Mouse (Mus musculus) embryonic facial prominence, embryonic 10.5 days (tissue): ENCODE results near the gene Foxk1. TPM values are rescaled to one million over a fixed set of nuclear protein-coding genes. Genes with fewer than 3 reads are reported as not detected.

Experiments used
- DNase-seq: peaks from one replicate; pipeline ENCODE4 v3.0.0-alpha.2; 2017; ENCODE audit warnings: low spot score
- H3K27ac ChIP-seq: fragments of 300-500 bp; sonication (generic); replicated peaks from 2 replicates; pipeline ENCODE4 v1.5.1; 2016; ENCODE audit warnings: mild to moderate bottlenecking
- H3K27me3 ChIP-seq: fragments of 300-500 bp; sonication (generic); replicated peaks from 2 replicates; pipeline ENCODE4 v1.6.1; 2016; ENCODE audit warnings: low read depth, mild to moderate bottlenecking; ENCODE audit not compliant: poor library complexity, severe bottlenecking
- H3K36me3 ChIP-seq: fragments of 300-500 bp; sonication (generic); replicated peaks from 2 replicates; pipeline ENCODE4 v1.6.1; 2016; ENCODE audit warnings: mild to moderate bottlenecking, moderate library complexity
- H3K4me1 ChIP-seq: fragments of 300-500 bp; sonication (generic); 2 replicates; pipeline ENCODE4 v1.6.1; 2016
- H3K4me3 ChIP-seq: fragments of 300-500 bp; sonication (generic); 2 replicates; pipeline ENCODE4 v1.5.1; 2016; ENCODE audit warnings: mild to moderate bottlenecking, moderate library complexity
- H3K9me3 ChIP-seq: fragments of 300-500 bp; sonication (generic); 2 replicates; pipeline ENCODE4 v1.6.1; 2016; ENCODE audit warnings: mild to moderate bottlenecking
- WGBS: fragments of 180-500 bp; shearing (Covaris S2); methylation state at CpG from one replicate; pipeline ENCODE4 v1.1.7; 2016; 5-methylcytosine and 5-hydroxymethylcytosine counted together
- polyA plus RNA-seq: library from polyadenylated mRNA; unstranded; fragments of >200 nt; fragmentation: Nextera tagmentation; extraction: Ambion mirVana; gene quantifications from 2 replicates; pipeline ENCODE4 v1.2.1, GENCODE M21; 2016

Foxk1 gene
- polyA plus RNA-seq, 1 experiment from 2014 or later: 4.8 TPM

DNA sequence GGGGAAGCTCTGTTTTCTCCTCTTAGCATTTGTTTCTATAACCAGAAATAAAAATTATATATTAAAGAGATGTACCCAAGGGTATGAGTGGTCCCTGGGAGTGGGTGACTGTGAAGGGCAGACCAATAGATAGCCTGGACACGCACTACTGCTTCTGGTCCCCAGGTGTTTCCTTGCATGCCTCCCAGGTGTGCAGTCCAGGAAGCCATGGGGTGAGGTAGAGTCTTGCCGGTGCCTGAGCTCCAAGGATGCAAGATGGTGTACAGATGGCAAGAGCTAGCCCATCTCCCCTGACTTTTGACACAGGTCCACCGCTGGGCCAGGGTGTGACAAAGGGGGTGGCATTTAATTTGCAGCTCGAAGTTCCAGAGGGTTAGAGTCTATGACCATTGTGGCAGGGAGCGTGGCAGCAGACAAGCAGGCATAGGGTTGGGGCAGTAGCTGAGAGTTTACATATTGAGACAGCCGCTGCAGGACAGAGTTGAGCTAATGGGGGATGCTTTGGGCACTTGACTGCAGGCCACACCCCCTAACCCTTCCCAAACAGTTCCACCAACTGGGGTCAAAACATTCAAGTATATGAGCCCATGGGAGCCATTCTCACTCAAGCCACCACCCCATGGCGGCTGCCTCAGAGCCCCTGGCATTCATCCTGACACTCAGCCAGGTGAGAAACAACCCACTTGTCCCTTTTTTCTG lies 60.8 kb downstream of the Foxk1 start:
- no peaks in the 10 kb centered on the region for H3K9me3 ChIP-seq
- no peak overlapping the region for H3K4me3 ChIP-seq
- WGBS: 94% methylated on average over 7 of the region's 7 CpGs
- H3K27ac ChIP-seq: no peak overlapping the region
- peaks cover 51% of the 10 kb centered on the region for H3K36me3 ChIP-seq
- no peaks in the 10 kb centered on the region for H3K27me3 ChIP-seq
- DNase-seq: no peak
- peaks cover 21% of the 10 kb centered on the region for H3K4me1 ChIP-seq

DNA sequence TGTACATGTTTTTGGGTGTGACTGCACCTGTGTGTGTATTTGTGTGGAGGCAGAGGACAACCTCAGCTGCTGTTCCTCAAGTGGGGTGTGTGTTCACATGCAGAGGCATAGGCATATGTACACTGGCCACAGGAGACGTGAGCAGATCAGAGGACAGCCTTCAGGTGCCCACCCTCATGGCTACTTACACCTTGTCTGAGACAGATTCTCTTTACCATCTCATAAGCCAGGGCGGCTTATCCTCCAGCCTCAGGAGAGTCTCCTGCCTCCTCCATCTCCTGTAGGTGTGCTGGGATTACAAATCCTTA lies 61.3 kb downstream of the Foxk1 start:
- Histone ChIP-seq H3K27me3 (no peaks in the 10 kb centered on the region), H3K4me3 (no peak overlapping the region), H3K9me3 (no peaks in the 10 kb centered on the region), H3K36me3 (peaks cover 51% of the 10 kb centered on the region), H3K27ac (no peak overlapping the region), H3K4me1 (peaks cover 21% of the 10 kb centered on the region)
- 89% methylated on average over 2 of the region's 2 CpGs for WGBS
- no peak for DNase-seq

DNA sequence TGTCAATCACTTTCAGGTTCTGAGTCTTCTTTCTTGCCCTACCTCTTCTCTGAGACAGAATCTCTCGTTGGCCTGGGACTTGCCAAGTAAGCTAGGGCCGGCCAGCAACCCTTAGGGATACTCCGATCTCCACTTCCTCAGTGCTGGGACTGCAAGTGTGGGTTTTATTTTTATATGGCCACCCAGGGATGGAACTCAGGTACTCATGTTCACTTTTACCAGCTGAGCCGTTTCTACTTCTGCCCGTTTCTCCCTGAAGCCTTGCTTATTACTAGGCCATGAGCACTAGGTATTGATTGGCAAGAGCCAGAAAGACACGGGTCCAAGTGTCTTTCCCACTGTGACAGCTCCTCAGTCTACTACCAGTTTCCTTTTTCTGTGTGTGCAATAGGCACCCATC lies 61.7 kb downstream of the Foxk1 start:
- 87% methylated on average over 6 of the region's 6 CpGs for WGBS
- Histone ChIP-seq H3K36me3 (peaks cover 51% of the 10 kb centered on the region), H3K27ac (peak overlapping the region; percentile 79), H3K27me3 (no peaks in the 10 kb centered on the region), H3K9me3 (no peaks in the 10 kb centered on the region), H3K4me1 (peaks cover 20% of the 10 kb centered on the region), H3K4me3 (peak overlapping the region; percentile 96)
- DNase-seq: no peak

DNA sequence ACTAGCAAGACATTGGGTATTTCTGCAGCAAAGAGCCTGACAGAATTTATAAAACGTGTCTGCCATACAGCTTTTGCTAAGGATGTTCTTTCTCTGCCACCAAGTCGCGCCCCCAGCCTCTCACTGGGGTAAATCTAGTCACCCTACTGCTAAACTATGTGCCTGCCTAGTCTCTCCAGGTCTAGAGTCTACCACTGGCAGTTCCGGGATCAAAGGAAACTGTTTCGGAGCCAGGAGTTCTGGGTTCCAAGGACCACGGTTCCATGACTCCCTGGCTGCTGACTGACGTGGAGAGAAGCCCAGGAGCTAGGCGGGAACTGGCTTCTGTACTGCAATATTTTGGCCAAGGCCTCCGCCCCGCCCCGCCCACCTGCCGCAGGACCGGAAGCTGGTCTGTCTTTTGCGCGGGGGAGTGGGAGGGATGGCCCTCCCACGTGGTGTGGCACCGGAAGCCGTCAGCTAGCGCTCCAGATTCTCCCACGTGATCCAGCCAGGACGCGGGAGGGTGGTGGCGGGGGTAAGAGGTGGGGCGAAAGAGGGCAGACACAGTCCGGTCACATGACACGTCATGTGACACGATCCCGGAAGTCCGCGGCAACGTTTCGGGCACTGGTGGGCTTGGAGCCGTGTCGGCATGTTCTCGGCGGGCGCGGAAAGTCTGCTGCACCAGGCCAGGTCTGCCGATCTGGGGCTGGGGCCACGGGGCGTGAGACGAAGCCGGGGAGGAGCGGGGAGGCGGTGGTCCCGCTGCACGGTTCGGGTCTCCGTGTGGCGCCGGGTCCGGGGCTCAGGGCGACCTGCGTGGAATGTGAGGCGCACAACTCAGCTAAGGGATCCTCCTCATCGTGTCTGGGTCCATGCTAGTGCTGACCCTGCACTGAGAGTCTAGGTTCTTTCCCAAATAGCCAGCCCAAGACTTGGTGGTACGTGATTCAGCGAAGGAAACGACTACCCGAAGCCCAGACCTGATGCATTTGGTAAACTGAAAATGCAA lies 62.5 kb downstream of the Foxk1 start, which contains the start of gene Ap5z1:
TSS of gene Ap5z1 (plus strand) at position 484 of the 994 bp plus-strand sequence.
- Histone ChIP-seq H3K4me1 (peaks cover 19% of the 10 kb centered on the region), H3K27ac (peak within 1 kb of the TSS; percentile 79), H3K36me3 (peaks cover 51% of the 10 kb centered on the region), H3K4me3 (peak within 1 kb of the TSS; percentile 96), H3K27me3 (no peaks in the 10 kb centered on the region), H3K9me3 (no peaks in the 10 kb centered on the region)
- peak; percentile 98 for DNase-seq
- WGBS: 2% methylated on average over 60 of the region's 60 CpGs

DNA sequence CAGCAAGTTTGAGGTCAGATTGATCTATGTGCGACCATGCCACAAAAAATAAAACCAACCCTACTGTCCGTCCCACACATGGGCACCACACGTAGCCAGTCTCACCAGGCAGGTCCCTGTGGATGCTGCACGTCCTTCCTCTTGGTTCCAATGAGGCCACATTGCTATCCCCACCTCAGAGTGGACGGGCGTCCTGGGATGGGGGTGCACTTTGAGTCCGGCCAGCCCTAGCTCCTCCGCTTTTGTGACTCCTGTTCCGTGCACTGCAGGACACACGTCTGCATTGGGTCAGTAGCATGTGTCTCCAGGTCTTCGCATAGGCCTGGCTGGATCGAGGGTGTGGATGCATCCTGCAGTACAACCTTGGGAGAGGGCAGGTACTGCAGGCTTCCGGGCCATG lies 67.1 kb downstream of the Foxk1 start:
- Histone ChIP-seq H3K4me1 (peaks cover 16% of the 10 kb centered on the region), H3K9me3 (no peaks in the 10 kb centered on the region), H3K4me3 (no peak overlapping the region), H3K27me3 (no peaks in the 10 kb centered on the region), H3K36me3 (peaks cover 59% of the 10 kb centered on the region), H3K27ac (no peak overlapping the region)
- DNase-seq: no peak
- WGBS: 93% methylated on average over 13 of the region's 13 CpGs

DNA sequence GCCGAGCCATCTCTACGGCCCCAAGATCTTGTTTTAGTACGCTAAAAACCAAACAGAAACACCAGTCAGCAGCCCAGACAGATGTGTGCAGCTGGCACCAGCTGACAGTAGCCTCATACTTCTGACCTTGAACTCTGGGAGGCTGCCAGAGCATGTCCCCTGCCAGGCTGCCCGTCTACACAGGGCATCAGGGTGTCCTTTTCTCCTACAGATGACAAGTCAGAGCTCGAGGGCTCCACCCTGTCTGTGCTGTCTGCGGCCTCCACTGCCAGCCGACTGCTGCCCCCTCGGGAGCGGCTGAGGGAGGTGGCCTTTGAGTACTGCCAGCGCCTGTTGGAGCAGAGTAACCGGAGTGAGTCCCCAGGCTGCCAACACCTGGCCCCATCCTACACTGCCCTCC lies 68.5 kb downstream of the Foxk1 start:
- Histone ChIP-seq H3K27me3 (no peaks in the 10 kb centered on the region), H3K27ac (no peak overlapping the region), H3K9me3 (no peaks in the 10 kb centered on the region), H3K4me3 (no peak overlapping the region), H3K36me3 (peaks cover 70% of the 10 kb centered on the region), H3K4me1 (peaks cover 17% of the 10 kb centered on the region)
- DNase-seq: no peak
- WGBS: 90% methylated on average over 11 of the region's 11 CpGs

DNA sequence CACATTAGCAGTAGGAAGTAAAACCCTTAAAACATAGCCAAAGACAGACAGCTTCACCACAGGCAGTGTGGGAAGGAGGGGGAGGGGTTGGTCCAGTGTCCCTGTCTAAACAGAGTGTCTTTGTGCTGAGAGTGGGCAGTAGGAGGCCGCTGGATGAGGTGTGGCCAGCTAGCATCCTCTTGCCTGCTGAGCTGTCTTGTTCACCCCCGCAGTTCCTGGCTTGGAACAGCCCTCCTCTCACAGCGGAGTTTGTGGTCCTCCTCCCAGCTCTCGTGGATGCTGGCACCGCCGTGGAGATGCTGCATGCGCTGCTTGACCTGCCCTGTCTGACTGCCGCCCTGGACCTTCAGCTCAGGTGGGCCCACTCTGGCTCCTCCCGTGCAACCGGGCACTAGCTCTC lies 72.4 kb downstream of the Foxk1 start:
- no peaks in the 10 kb centered on the region for H3K9me3 ChIP-seq
- WGBS: 52% methylated on average over 10 of the region's 10 CpGs
- no peaks in the 10 kb centered on the region for H3K27me3 ChIP-seq
- peaks cover 54% of the 10 kb centered on the region for H3K36me3 ChIP-seq
- DNase-seq: peak; percentile 27
- H3K27ac ChIP-seq: 0 out of 2 replicates have a peak overlapping the region, but pooled peaks have one; percentile 36
- H3K4me3 ChIP-seq: no peak overlapping the region
- H3K4me1 ChIP-seq: peaks cover 14% of the 10 kb centered on the region

DNA sequence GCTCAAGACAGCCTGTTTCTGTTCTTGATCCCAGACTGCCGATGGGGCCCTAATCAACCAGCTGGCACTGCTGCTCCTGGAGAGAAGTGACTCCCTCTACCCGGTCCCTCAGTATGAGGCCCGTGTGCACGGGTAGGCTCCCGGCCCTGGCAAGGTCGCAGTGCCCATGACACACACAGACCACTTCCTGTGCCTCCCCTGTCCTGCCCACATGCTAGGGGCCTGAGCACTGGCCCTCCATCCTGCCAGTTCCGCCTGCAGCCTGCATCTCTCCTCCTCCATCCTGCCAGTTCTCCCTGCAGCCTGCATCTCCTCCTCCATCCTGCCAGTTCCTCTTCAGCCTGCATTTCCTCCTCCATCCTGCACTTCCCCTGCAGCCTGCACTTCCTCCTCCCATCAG lies 74.4 kb downstream of the Foxk1 start:
- no peaks in the 10 kb centered on the region for H3K9me3 ChIP-seq
- peaks cover 34% of the 10 kb centered on the region for H3K36me3 ChIP-seq
- peaks cover 29% of the 10 kb centered on the region for H3K4me1 ChIP-seq
- H3K4me3 ChIP-seq: no peak overlapping the region
- no peak for DNase-seq
- no peaks in the 10 kb centered on the region for H3K27me3 ChIP-seq
- 75% methylated on average over 7 of the region's 7 CpGs for WGBS
- H3K27ac ChIP-seq: no peak overlapping the region

DNA sequence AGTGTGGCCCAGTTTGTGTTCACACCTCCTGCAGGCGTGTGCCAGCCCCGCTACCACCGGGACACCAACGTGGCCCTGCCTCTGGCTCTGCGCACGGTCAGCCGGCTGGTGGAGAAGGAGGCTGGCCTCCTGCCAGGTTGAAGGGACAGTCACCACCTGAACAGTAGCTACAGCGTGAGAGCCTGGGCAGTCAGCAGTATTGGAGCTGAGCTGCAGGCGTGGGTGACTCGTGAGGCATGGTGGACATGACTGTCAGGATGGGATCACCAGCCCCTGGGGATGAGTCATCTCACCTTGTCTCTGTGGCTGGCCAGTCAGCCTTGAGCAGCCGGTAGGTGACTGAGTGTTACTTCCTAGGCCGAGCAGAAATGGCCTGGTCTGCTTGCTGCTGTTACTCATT lies 76.0 kb downstream of the Foxk1 start:
- H3K4me3 ChIP-seq: no peak overlapping the region
- no peak overlapping the region for H3K27ac ChIP-seq
- H3K36me3 ChIP-seq: peaks cover 17% of the 10 kb centered on the region
- H3K9me3 ChIP-seq: no peaks in the 10 kb centered on the region
- no peaks in the 10 kb centered on the region for H3K27me3 ChIP-seq
- DNase-seq: no peak
- WGBS: 88% methylated on average over 12 of the region's 12 CpGs
- peaks cover 38% of the 10 kb centered on the region for H3K4me1 ChIP-seq

DNA sequence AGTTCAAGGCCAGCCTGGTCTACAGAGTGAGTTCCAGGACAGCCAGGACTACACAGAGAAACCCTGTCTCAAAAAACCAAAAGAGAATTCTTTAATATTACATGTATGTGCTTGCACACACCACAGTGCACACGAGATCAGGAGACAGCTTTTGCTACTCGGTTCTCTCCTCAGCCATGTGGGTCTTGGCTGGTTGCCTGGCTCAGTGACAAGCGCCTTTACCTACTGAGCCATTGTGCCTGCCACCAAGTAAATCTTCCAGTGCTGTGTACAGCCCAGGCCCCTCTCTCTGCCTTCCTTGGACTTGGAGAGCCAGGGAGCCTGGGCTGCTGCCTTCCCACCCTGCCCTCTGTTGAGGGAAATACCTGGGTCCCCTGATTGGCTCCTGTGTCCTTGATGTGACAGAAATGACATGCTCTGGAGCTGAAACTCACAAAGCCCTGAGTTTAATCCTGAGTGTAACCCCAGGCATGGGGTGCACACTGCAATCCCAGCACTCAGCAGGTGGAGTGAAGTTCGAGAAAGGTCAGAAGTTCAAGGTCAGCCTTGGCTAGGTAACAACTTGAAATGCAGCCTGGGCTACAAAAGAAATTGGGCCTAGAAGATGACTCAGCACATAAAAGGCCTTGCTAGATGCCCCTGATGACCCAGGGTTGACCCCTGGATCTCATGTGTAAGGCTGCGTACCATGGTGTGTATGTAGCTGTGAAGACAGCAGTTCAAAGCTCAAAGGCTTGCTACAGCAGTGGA lies 76.7 kb downstream of the Foxk1 start:
- peaks cover 15% of the 10 kb centered on the region for H3K36me3 ChIP-seq
- H3K4me1 ChIP-seq: peaks cover 38% of the 10 kb centered on the region
- no peak for DNase-seq
- no peaks in the 10 kb centered on the region for H3K27me3 ChIP-seq
- H3K9me3 ChIP-seq: no peaks in the 10 kb centered on the region
- H3K4me3 ChIP-seq: no peak overlapping the region
- 86% methylated on average over 5 of the region's 5 CpGs for WGBS
- H3K27ac ChIP-seq: no peak overlapping the region

DNA sequence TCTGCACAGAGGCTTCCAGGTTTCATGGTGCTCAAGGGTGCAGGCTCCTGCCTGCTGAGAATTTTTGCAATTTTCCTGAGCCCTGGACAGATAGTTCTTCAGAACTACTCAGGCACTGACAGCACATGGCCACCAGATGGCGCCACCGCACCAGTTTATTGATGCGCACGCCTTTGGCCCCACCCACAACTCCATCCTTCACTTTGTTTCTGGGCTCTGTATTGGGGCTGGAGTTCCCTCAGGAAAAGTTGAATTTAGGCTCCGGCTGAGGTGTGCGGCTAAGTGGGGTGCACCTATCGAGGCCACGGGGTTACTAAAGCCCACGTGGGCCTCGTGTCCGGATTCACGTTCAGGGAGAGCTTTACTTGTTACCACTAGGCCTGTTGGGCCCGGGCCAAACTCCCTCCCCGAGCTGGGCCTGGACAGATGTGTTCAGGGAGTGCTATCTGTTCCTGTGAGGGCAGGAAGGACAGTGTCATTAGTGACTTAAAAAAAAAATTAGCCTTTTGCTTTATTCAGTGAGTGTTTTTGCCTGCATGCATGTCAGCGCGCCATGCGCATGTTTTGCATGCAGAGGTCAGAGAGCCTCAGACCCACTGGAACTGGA lies 77.6 kb downstream of the Foxk1 start:
- H3K9me3 ChIP-seq: no peaks in the 10 kb centered on the region
- peaks cover 31% of the 10 kb centered on the region for H3K4me1 ChIP-seq
- peaks cover 13% of the 10 kb centered on the region for H3K36me3 ChIP-seq
- peak overlapping the region; percentile 75 for H3K27ac ChIP-seq
- H3K4me3 ChIP-seq: peak overlapping the region; percentile 16; the same call in 1 of the 2 replicates
- no peaks in the 10 kb centered on the region for H3K27me3 ChIP-seq
- 33% methylated on average over 17 of the region's 17 CpGs for WGBS
- DNase-seq: peak; percentile 86

DNA sequence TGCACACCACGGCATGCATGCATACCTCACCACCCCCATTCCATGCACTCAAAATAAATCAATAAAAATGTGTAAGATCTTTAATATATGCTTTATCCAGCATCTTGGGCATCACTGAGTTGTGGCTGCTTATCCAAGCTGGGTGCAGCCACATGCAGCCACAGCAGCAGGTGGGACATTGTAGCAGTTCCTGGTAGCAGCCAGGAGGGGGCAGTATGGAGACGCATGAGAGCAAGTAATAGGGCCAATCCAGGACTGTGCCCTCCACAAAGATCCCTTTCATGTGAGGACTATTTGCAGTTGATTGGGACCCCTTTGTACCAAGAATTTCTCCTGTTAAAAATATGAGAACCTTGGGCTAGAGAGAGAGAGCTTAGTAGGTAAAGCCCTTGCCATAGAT lies 81.2 kb downstream of the Foxk1 start:
- Histone ChIP-seq H3K27ac (no peak overlapping the region), H3K27me3 (no peaks in the 10 kb centered on the region), H3K4me3 (no peak overlapping the region), H3K4me1 (peaks cover 31% of the 10 kb centered on the region), H3K36me3 (no peaks in the 10 kb centered on the region), H3K9me3 (no peaks in the 10 kb centered on the region)
- WGBS: 67% methylated on average over 2 of the region's 2 CpGs
- no peak for DNase-seq
